Mouse (Mus musculus) bone marrow macrophage, adult 2 months (primary cell): ENCODE data around the gene Mical3.

Experiments
- CTCF ChIP-seq: IDR thresholded peaks from 2 replicates; pipeline ENCODE4 v1.5.1; 2012; ENCODE audit warnings: low read depth, mild to moderate bottlenecking, low read length, moderate library complexity
- POLR2A ChIP-seq: IDR thresholded peaks from 2 replicates; pipeline ENCODE4 v1.6.1; 2012; ENCODE audit warnings: mild to moderate bottlenecking, low read depth, low read length, borderline replicate concordance

DNA sequence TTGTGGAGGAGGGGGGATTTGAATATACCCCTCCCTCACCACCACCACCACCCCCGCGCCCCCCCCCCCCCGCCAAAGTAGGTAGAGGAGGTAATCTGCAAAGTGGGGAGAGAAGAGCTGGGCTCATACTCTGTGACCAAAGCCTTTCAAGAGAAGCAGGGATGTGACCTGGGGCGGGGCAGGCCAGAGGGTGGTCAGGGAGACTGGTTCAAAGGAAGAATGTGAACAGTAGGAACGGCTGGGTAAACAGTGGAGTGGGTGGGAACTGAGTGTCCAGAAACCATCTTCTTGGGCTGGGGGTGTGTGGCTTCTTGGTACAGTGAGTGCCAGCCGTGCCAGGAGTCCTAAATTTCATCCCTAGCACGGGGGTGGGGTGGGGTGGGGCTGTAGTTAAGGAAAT, 10.0 kb downstream of the Mical3 start:
- no peak for TF ChIP-seq POLR2A
- no peak for TF ChIP-seq CTCF
